ENCODE assay signal across 1 mouse cellular context in the genomic region with DNA sequence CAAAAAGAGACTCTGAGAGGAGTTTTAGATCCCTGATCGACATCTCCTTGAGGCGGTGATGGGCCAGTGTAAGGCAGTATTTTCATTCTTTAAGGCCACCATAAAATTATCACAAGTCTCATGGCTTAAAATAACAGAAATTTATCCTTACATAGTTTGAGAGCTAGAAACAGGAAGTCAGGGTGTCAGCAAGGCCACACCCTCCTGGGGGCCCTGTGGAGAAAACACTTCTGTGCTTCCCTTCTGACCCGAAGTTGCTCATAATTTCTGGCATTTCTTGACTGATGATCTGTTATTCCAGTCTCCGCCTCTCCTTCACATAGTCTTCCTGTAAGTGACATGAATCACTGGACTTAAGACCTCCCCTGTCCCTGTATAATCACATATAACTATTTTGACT.
TF ChIP-seq lines count a peak whose summit lies in the region.

No protein-coding gene starts in this region.

TF ChIP-seq in CH12.LX, 34 proteins besides CTCF, POLR2A, EP300 and RAD21:
- TF ChIP-seq ELF1 (IDR thresholded peaks at IDR 0.05; ENCODE audit: low read depth, low read length) (peak; percentile 39; the same call in 1 of the 2 replicates), TCF12 (IDR thresholded peaks at IDR 0.05; ENCODE audit: low read depth, low read length) (no peak)
